Mouse (Mus musculus): ENCODE measurements around the gene Armc2. TPM values are rescaled to one million over a fixed set of nuclear protein-coding genes. Genes with fewer than 3 reads are reported as not detected.

The Armc2 gene
- polyA plus RNA-seq, 1 experiment from 2014 or later: 4.2 TPM

- Histone ChIP-seq H3K4me2 (no peak overlapping the region), H3K9me3 (no peaks in the 10 kb centered on the region), H3K27me3 (no peaks in the 10 kb centered on the region), H3K4me1 (peaks cover 5% of the 10 kb centered on the region), H3K4me3 (no peak overlapping the region), H3K27ac (peak overlapping the region; percentile 18; the same call in 1 of the 2 replicates), H3K9ac (no peak overlapping the region), H3K36me3 (no peaks in the 10 kb centered on the region)
- no peak for ATAC-seq (ENCODE audit: insufficient number of reproducible peaks, insufficient read depth, low FRiP score, low TSS enrichment, low read depth)
- 64% methylated on average over 10 of the region's 10 CpGs for WGBS
Measured at GRCm38 (mm10) chr10:42010761-42011435, 7.3 kb downstream of the Armc2 start.

GRCm38 (mm10) chr10:42005259-42005658 lies 13.0 kb downstream of the Armc2 start:
- no peak overlapping the region for H3K4me3 ChIP-seq
- no peak overlapping the region for H3K27ac ChIP-seq
- H3K9me3 ChIP-seq: no peaks in the 10 kb centered on the region
- no peaks in the 10 kb centered on the region for H3K36me3 ChIP-seq
- 0 out of 2 replicates have a peak overlapping the region, but pooled peaks have one; percentile 23 for H3K9ac ChIP-seq
- no peak for ATAC-seq (ENCODE audit: insufficient number of reproducible peaks, insufficient read depth, low FRiP score, low TSS enrichment, low read depth)
- H3K27me3 ChIP-seq: no peaks in the 10 kb centered on the region
- no peak overlapping the region for H3K4me2 ChIP-seq
- H3K4me1 ChIP-seq: no peaks in the 10 kb centered on the region
- WGBS: 74% methylated on average over 3 of the region's 3 CpGs

- Histone ChIP-seq H3K36me3 (no peaks in the 10 kb centered on the region), H3K27ac (no peak overlapping the region), H3K4me3 (no peak overlapping the region), H3K9ac (no peak overlapping the region), H3K27me3 (no peaks in the 10 kb centered on the region), H3K9me3 (no peaks in the 10 kb centered on the region), H3K4me2 (no peak overlapping the region), H3K4me1 (no peaks in the 10 kb centered on the region)
- no peak for ATAC-seq (ENCODE audit: insufficient number of reproducible peaks, insufficient read depth, low FRiP score, low TSS enrichment, low read depth)
- 63% methylated on average over 7 of the region's 7 CpGs for WGBS
Measured at GRCm38 (mm10) chr10:42004690-42005089, 13.6 kb downstream of the Armc2 start.

- no peaks in the 10 kb centered on the region for H3K4me1 ChIP-seq
- no peaks in the 10 kb centered on the region for H3K9me3 ChIP-seq
- no peak overlapping the region for H3K4me2 ChIP-seq
- no peak overlapping the region for H3K4me3 ChIP-seq
- 88% methylated on average over 1 of the region's 1 CpGs for WGBS
- no peak overlapping the region for H3K9ac ChIP-seq
- no peaks in the 10 kb centered on the region for H3K27me3 ChIP-seq
- H3K36me3 ChIP-seq: no peaks in the 10 kb centered on the region
- H3K27ac ChIP-seq: no peak overlapping the region
- ATAC-seq (ENCODE audit: insufficient number of reproducible peaks, insufficient read depth, low FRiP score, low TSS enrichment, low read depth): no peak
Measured at GRCm38 (mm10) chr10:42004056-42004455, 14.2 kb downstream of the Armc2 start.

GRCm38 (mm10) chr10:42003576-42003975 lies 14.7 kb downstream of the Armc2 start:
- Histone ChIP-seq H3K9me3 (no peaks in the 10 kb centered on the region), H3K4me3 (no peak overlapping the region), H3K9ac (no peak overlapping the region), H3K36me3 (no peaks in the 10 kb centered on the region), H3K4me1 (no peaks in the 10 kb centered on the region), H3K27me3 (no peaks in the 10 kb centered on the region), H3K27ac (no peak overlapping the region), H3K4me2 (no peak overlapping the region)
- no peak for ATAC-seq (ENCODE audit: insufficient number of reproducible peaks, insufficient read depth, low FRiP score, low TSS enrichment, low read depth)
- WGBS: 73% methylated on average over 1 of the region's 1 CpGs

- Histone ChIP-seq H3K4me2 (no peak overlapping the region), H3K9ac (no peak overlapping the region), H3K9me3 (no peaks in the 10 kb centered on the region), H3K4me1 (no peaks in the 10 kb centered on the region), H3K4me3 (no peak overlapping the region), H3K27me3 (no peaks in the 10 kb centered on the region), H3K27ac (no peak overlapping the region), H3K36me3 (no peaks in the 10 kb centered on the region)
- ATAC-seq (ENCODE audit: insufficient number of reproducible peaks, insufficient read depth, low FRiP score, low TSS enrichment, low read depth): no peak
- WGBS: 76% methylated on average over 7 of the region's 7 CpGs
Measured at GRCm38 (mm10) chr10:42002436-42002835, 15.8 kb downstream of the Armc2 start.

GRCm38 (mm10) chr10:42001260-42001659 lies 17.0 kb downstream of the Armc2 start:
- no peak overlapping the region for H3K9ac ChIP-seq
- H3K4me1 ChIP-seq: no peaks in the 10 kb centered on the region
- no peaks in the 10 kb centered on the region for H3K36me3 ChIP-seq
- no peak overlapping the region for H3K4me3 ChIP-seq
- no peak overlapping the region for H3K4me2 ChIP-seq
- no peak overlapping the region for H3K27ac ChIP-seq
- no peaks in the 10 kb centered on the region for H3K9me3 ChIP-seq
- 90% methylated on average over 3 of the region's 3 CpGs for WGBS
- no peak for ATAC-seq (ENCODE audit: insufficient number of reproducible peaks, insufficient read depth, low FRiP score, low TSS enrichment, low read depth)
- H3K27me3 ChIP-seq: no peaks in the 10 kb centered on the region

GRCm38 (mm10) chr10:41997691-41998178 lies 20.5 kb downstream of the Armc2 start:
- no peaks in the 10 kb centered on the region for H3K4me1 ChIP-seq
- WGBS: 84% methylated on average over 1 of the region's 1 CpGs
- ATAC-seq (ENCODE audit: insufficient number of reproducible peaks, insufficient read depth, low FRiP score, low TSS enrichment, low read depth): no peak
- H3K9me3 ChIP-seq: no peaks in the 10 kb centered on the region
- no peak overlapping the region for H3K9ac ChIP-seq
- no peak overlapping the region for H3K27ac ChIP-seq
- 0 out of 2 replicates have a peak, but pooled peaks cover under 1% of the 10 kb centered on the region for H3K27me3 ChIP-seq
- H3K4me3 ChIP-seq: no peak overlapping the region
- H3K4me2 ChIP-seq: no peak overlapping the region
- no peaks in the 10 kb centered on the region for H3K36me3 ChIP-seq

GRCm38 (mm10) chr10:41996157-41996556 lies 22.1 kb downstream of the Armc2 start:
- ATAC-seq (ENCODE audit: insufficient number of reproducible peaks, insufficient read depth, low FRiP score, low TSS enrichment, low read depth): no peak
- no peak overlapping the region for H3K27ac ChIP-seq
- H3K4me3 ChIP-seq: no peak overlapping the region
- no peak overlapping the region for H3K9ac ChIP-seq
- peaks cover 6% of the 10 kb centered on the region; the same call in 1 of the 2 replicates for H3K4me1 ChIP-seq
- 76% methylated on average over 8 of the region's 8 CpGs for WGBS
- peaks cover 7% of the 10 kb centered on the region; the same call in 1 of the 2 replicates for H3K27me3 ChIP-seq
- H3K9me3 ChIP-seq: no peaks in the 10 kb centered on the region
- H3K4me2 ChIP-seq: no peak overlapping the region
- H3K36me3 ChIP-seq: no peaks in the 10 kb centered on the region

- H3K27me3 ChIP-seq: peaks cover 14% of the 10 kb centered on the region; the same call in 1 of the 2 replicates
- H3K4me3 ChIP-seq: no peak overlapping the region
- H3K9me3 ChIP-seq: no peaks in the 10 kb centered on the region
- no peak for ATAC-seq (ENCODE audit: insufficient number of reproducible peaks, insufficient read depth, low FRiP score, low TSS enrichment, low read depth)
- no peak overlapping the region for H3K9ac ChIP-seq
- no peaks in the 10 kb centered on the region for H3K36me3 ChIP-seq
- no peak overlapping the region for H3K27ac ChIP-seq
- 61% methylated on average over 2 of the region's 2 CpGs for WGBS
- no peak overlapping the region for H3K4me2 ChIP-seq
- peaks cover 7% of the 10 kb centered on the region; the same call in 1 of the 2 replicates for H3K4me1 ChIP-seq
Measured at GRCm38 (mm10) chr10:41995051-41995450, 23.2 kb downstream of the Armc2 start.

- Histone ChIP-seq H3K9ac (no peak overlapping the region), H3K36me3 (no peaks in the 10 kb centered on the region), H3K9me3 (no peaks in the 10 kb centered on the region), H3K4me3 (no peak overlapping the region), H3K27me3 (peaks cover 16% of the 10 kb centered on the region; the same call in 1 of the 2 replicates), H3K4me1 (peaks cover 7% of the 10 kb centered on the region; the same call in 1 of the 2 replicates), H3K27ac (no peak overlapping the region), H3K4me2 (no peak overlapping the region)
- ATAC-seq (ENCODE audit: insufficient number of reproducible peaks, insufficient read depth, low FRiP score, low TSS enrichment, low read depth): no peak
- WGBS: 55% methylated on average over 4 of the region's 4 CpGs
Measured at GRCm38 (mm10) chr10:41994578-41994977, 23.7 kb downstream of the Armc2 start.

GRCm38 (mm10) chr10:41992059-41992440 lies 26.2 kb downstream of the Armc2 start:
- H3K9me3 ChIP-seq: no peaks in the 10 kb centered on the region
- H3K36me3 ChIP-seq: no peaks in the 10 kb centered on the region
- no peak overlapping the region for H3K27ac ChIP-seq
- no peak overlapping the region for H3K9ac ChIP-seq
- peaks cover 7% of the 10 kb centered on the region; the same call in 1 of the 2 replicates for H3K4me1 ChIP-seq
- ATAC-seq (ENCODE audit: insufficient number of reproducible peaks, insufficient read depth, low FRiP score, low TSS enrichment, low read depth): no peak
- WGBS: 79% methylated on average over 5 of the region's 5 CpGs
- peaks cover 16% of the 10 kb centered on the region; the same call in 1 of the 2 replicates for H3K27me3 ChIP-seq
- no peak overlapping the region for H3K4me2 ChIP-seq
- no peak overlapping the region for H3K4me3 ChIP-seq

Measured in embryonic facial prominence, embryonic 13.5 days (tissue).